Mouse (Mus musculus) erythroblast, embryonic 14.5 days (primary cell): Measurements from ENCODE around the gene Gsdma3.

Experiments
- GATA1 ChIP-seq: IDR thresholded peaks from 2 replicates; pipeline ENCODE4 v1.6.1; 2012; ENCODE audit warnings: low read length, inconsistent platforms, mixed read lengths
- TAL1 ChIP-seq: IDR thresholded peaks from 3 replicates; pipeline ENCODE4 v1.6.1; 2012; ENCODE audit warnings: low read length, inconsistent platforms, mixed read lengths

GRCm38 (mm10) chr11:98644757-98645156 lies 18.6 kb downstream of the Gsdma3 start:
- TF ChIP-seq TAL1 = no peak
- no peak for TF ChIP-seq GATA1
